21 mouse cellular contexts compared by ENCODE assay signal in genomic region chr13:33937587-33937986, GRCm38 (mm10). TPM values are rescaled to one million over a fixed set of nuclear protein-coding genes. Genes with fewer than 3 reads are reported as not detected.
"Had no signal": no experiment of that assay in that cellular context is flagged by ENCODE, and none has a peak within 500 bp of the region (broad histone marks: within the 10 kb centered on the region; RNA-seq: fewer than 3 reads in every experiment).

No protein-coding gene starts in this region.

RNA-seq across cellular contexts. Expression of gene Serpinb6c, which starts 32.1 kb away (rescaled TPM):
- total RNA-seq: megakaryocyte progenitor cell, adult 5-6 weeks; megakaryocyte, adult 5-6 weeks; megakaryocyte-erythroid progenitor cell, adult 5-6 weeks; monocyte, adult 5-6 weeks had no signal
- polyA plus RNA-seq: liver, adult 2 months; liver, embryonic 11.5 days; liver, embryonic 12.5 days; liver, embryonic 13.5 days; liver, embryonic 14.5 days; liver, embryonic 15.5 days; liver, embryonic 16.5 days; liver, postnatal 0 days; lung, adult 2 months; lung, embryonic 14.5 days; lung, embryonic 16.5 days; lung, postnatal 0 days; macrophage; midbrain, embryonic 12.5 days; midbrain, embryonic 13.5 days; midbrain, embryonic 15.5 days; neural tube, embryonic 11.5 days had no signal
